Mouse (Mus musculus) lung, adult 2 months (tissue): ENCODE data around the gene Sycn.

Experiments
- CTCF ChIP-seq: fragments of 200-500 bp; IDR thresholded peaks from 2 replicates; pipeline ENCODE4 v1.5.1; 2011; ENCODE audit warnings: mild to moderate bottlenecking, low read length, control low read depth; ENCODE audit not compliant: insufficient read depth
- POLR2A ChIP-seq: fragments of 200-500 bp; IDR thresholded peaks from 2 replicates; pipeline ENCODE4 v1.6.1; 2011; ENCODE audit warnings: low read depth, mild to moderate bottlenecking, control low read depth, low read length, borderline replicate concordance; ENCODE audit errors: extremely low read depth

DNA sequence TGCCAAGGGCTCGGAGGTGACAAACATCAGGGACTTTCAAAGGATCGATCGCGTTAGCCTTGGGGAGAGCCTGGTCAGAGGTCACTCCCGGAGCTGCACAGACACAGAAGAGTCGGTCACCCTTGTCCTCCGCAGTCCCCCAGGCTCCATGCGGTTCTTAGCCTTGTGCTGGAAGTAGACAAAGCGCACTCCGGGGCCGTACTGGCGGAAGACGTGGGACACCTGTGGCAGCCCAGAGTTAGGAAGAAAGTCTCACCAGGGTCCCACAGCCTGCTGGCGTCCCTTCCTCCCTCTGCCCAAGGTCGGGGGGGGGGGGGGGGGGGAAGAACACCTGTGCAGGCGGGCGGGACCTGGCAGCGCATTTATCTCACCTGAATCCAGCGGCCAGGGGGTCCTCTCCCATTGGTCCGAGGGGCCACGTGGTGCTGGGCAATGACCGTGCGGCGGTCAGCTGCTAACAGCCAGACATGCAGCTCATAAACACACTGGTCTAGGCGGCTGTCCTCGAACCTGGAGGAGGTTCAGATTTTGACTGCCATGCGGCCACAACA, 3.4 kb downstream of the Sycn start:
- TF ChIP-seq CTCF: no peak
- no peak for TF ChIP-seq POLR2A
